Mouse (Mus musculus) liver (tissue): ENCODE data around the gene Bdkrb2.

Experiments used
- DNase-seq: peaks from one replicate; pipeline ENCODE4 v3.0.0-alpha.2; 2020; ENCODE audit warnings: mixed read lengths

The Bdkrb2 gene

DNA sequence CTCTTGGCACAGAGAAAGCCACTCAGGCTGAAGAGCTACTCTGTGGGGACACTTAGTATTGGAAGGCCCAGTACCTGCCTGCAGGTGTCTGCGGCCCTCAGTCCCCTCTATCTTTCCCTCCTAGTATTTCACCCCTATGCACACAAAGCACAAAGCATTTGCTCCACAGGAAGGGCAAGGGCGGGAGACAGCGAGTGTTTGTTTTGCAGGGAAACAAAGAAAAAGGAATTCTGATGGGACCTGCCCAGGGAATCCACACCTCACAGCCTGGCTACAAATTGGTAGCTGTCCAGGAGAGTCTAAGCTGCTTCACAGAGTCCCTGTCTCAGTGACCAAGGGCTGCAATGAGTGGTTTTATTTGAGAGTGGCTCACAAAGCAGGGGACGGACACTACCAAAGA is 30.4 kb downstream of the Bdkrb2 start:
- no peak for DNase-seq

GRCm38 (mm10) chr12:105597135-105597534 is 34.1 kb downstream of the Bdkrb2 start:
- DNase-seq: no peak

DNA sequence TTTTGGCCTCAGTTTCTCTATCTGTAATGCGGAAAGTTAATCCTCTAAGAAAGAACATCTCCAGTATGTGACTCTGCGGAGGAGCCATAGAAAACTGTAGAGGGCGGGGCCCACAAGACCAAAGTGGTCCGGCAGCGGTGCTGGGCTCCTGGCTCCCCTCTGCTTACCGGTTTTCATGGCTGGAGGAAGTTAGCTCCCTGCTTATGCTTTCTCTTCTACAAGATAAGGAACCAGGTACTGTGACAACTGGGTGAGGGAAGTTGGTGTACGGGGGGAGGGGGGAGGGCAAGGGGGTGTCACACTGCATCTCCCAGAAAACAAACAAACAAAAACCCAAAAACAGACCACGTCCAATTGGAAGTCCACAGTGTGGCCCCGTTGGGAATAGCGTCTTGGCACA is 35.5 kb downstream of the Bdkrb2 start:
- DNase-seq: no peak

- no peak for DNase-seq
Measured at GRCm38 (mm10) chr12:105599098-105599497, 36.1 kb downstream of the Bdkrb2 start.

DNA sequence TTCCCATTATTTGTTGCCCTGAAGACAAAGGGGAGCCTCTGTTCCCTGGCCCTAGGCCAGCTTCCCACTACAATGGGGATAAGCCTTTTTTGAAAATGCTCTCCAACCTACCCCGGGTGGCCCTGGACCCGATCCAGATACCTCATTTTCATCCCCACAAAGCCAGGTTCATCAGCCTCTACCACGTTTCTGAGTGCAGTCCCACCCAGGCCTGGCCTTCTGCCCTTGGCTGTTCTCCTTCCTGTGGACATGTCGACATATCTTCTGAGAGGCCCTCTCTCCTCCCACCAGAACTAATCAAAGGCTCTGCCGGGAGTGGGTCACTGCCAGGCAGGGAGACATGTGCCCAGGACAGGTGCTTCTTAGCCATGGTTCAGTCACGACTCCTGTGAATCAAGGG is 38.6 kb downstream of the Bdkrb2 start:
- no peak for DNase-seq

- DNase-seq: no peak
Measured at GRCm38 (mm10) chr12:105602581-105603210, 39.7 kb downstream of the Bdkrb2 start, which contains the start of gene Bdkrb1. Bdkrb1 (plus strand) TSS chr12:105603085.

- no peak for DNase-seq
Measured at GRCm38 (mm10) chr12:105603904-105604303, 40.9 kb downstream of the Bdkrb2 start.

- no peak for DNase-seq
Measured at GRCm38 (mm10) chr12:105605212-105605611, 42.2 kb downstream of the Bdkrb2 start.

DNA sequence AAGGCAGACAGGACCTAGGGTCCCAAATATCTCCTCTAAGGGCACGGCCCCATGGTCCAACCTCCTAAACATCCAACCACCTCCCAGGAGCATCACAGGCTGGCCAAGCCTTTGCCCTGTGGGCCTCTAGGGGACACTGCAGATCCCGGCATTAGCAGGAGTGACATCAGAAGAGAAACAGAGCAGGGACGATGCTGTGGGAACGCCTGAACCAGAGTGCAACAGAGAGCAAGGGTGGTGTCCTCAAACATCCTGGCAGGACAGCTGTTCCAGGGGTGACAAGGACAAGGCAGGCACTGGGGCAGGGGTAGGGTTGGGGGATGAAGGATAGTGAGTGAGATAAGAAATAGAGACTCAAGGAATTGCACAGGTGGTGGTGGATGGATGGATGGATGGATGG is 43.9 kb downstream of the Bdkrb2 start:
- no peak for DNase-seq

DNA sequence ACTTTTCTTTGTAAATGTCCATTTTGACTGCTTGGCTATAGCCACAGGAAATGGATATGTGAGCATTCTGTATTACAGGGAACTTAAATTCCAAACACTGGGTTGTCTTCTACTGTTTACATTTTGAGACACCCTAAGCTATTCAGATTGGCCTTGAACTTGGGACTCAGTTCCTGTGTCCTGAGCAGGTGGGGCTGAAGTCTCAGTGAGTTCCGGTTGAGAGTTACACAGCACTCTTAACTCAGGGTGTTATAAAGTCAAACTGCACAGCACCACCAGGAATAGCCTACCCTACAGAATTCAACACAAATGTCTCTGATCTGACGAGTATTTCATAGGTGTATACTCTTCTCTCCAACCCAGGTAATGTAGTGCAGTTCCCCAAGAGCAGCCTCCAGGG is 48.0 kb downstream of the Bdkrb2 start:
- DNase-seq: no peak

DNA sequence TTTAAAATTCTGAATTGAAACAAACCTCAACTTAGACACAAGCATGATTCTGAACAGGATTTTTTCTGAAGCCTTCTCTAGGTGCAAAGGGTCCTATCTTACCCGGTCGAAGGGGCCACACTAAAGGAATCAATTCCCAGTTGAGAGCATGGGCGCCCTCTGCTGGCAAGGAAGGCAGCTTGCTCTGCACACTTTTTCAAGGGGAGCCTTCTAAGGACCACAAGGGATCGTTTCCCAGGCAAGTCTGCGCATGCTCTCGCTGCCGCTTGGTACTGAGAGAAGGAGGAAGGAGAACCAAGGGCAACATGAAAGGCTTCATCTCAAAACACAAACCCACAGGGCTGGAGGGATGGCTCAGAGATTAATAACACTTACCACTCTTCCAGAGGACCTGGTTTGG is 48.7 kb downstream of the Bdkrb2 start:
- DNase-seq: peak; percentile 76

- no peak for DNase-seq
Measured at GRCm38 (mm10) chr12:105613559-105613958, 50.5 kb downstream of the Bdkrb2 start.

- no peak for DNase-seq
Measured at GRCm38 (mm10) chr12:105622048-105622447, 59.0 kb downstream of the Bdkrb2 start.

GRCm38 (mm10) chr12:105622981-105623539 is 60.0 kb downstream of the Bdkrb2 start:
- no peak for DNase-seq

GRCm38 (mm10) chr12:105625798-105626197 is 62.8 kb downstream of the Bdkrb2 start:
- DNase-seq: no peak

GRCm38 (mm10) chr12:105634374-105635067 is 71.5 kb downstream of the Bdkrb2 start:
- no peak for DNase-seq

DNA sequence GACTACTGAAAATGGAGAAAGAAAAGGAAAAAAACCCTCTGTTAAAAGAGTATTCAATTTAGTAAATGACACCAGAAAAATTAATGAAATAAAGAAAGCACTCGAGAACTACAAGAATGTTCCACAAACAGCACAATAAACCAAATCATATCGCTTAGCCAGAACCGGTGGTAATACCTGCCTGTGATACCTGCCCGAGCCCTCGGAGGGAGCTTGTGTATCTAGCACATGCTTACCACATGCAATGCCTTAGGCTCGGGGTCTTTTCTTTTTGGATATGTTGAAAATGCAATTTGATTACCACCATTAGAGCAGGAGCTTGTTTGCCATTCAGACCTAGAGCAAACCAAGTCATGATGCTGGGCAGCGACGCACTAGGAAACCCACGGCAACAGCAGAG is 73.5 kb downstream of the Bdkrb2 start:
- no peak for DNase-seq

- DNase-seq: no peak
Measured at GRCm38 (mm10) chr12:105637554-105637953, 74.5 kb downstream of the Bdkrb2 start.

DNA sequence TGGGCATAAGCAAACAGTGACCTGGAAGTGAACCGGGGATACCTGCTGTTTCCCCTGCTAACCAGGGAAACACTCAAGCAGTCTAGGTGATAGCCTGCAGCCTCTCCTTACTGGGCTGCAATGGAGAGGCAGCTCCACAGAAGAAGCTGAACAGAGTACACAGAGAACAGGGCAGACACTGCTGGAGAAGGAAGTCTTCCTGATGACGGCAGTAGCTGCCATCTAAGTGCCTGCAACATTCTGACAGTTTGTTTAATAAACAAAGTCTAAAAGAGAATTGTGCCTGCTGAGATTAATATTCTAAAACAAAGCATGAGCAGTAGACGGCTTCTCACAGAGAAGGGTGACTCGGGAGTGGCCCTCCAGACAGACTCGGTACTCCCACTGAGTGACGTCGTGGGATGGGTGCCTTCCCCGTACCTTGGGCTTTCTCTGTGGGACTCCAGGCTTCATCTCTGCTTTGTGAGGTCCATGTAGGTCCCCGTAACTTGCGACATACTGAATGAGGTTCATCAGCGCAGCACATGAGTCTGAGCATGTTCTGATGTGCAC is 79.8 kb downstream of the Bdkrb2 start:
- no peak for DNase-seq
